Mouse (Mus musculus): ENCODE measurements around the gene Adamts6. TPM values are rescaled to one million over a fixed set of nuclear protein-coding genes. Genes with fewer than 3 reads are reported as not detected.

Adamts6 gene
- total and polyA plus RNA-seq, 3 experiments = 0.03 to 0.08 TPM; not detected in 1

DNA sequence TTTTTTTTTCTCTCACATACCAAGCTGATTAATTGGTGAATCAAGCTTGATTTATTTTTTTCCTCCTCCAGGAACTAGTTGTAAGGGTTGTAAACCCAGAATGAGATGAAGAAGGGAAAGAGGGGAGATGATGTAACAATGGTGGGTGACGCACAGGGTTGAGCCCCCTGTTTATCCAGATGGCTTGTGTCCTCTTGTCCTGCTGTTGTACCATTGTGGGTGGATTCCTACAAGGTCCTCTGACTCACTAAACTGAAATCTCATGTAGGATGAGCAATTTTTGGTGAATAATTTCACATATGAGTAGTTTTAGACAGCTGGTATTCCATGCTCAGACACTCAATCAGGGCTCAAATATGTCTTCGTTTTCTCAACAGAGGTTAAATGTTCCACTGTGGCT lies 233.9 kb downstream of the Adamts6 start:
- TF ChIP-seq ZKSCAN1 (IDR thresholded peaks at IDR 0.05; ENCODE audit: low read depth, low read length) (no peak), GABPA (IDR thresholded peaks at IDR 0.05; ENCODE audit: low read depth, low read length) (no peak), TBP (IDR thresholded peaks at IDR 0.05; ENCODE audit: low read depth, low read length) (no peak), CHD1 (IDR thresholded peaks at IDR 0.05; ENCODE audit: low read depth, low read length) (no peak), MYB (IDR thresholded peaks at IDR 0.05; ENCODE audit: low read depth, low read length) (no peak), UBTF (IDR thresholded peaks at IDR 0.05; ENCODE audit: borderline replicate concordance, insufficient read depth, low read depth, low read length) (no peak), JUND (IDR thresholded peaks at IDR 0.05; ENCODE audit: low read depth, low read length) (no peak), MYC (IDR thresholded peaks at IDR 0.05; ENCODE audit: low read depth, low read length) (no peak), SIN3A (IDR thresholded peaks at IDR 0.05; ENCODE audit: low read length) (no peak), MXI1 (IDR thresholded peaks at IDR 0.05; ENCODE audit: low read depth, low read length) (no peak), KAT2A (conservative IDR thresholded peaks at IDR 0.05; ENCODE audit: low read depth, low read length) (no peak), CTCF (IDR thresholded peaks at IDR 0.05 in 2 of 3, conservative IDR thresholded peaks at IDR 0.05 in 1 of 3; ENCODE audit: control insufficient read depth in 1 of 3, insufficient read depth in 1 of 3, low read depth in 2 of 3, low read length in 3 of 3, poor library complexity in 1 of 3, severe bottlenecking in 1 of 3) (no peak), MAX (IDR thresholded peaks at IDR 0.05; ENCODE audit: low read length) (no peak), ZC3H11A (IDR thresholded peaks at IDR 0.05; ENCODE audit: low read depth, low read length) (no peak), CHD2 (IDR thresholded peaks at IDR 0.05; ENCODE audit: low read length) (no peak), BHLHE40 (IDR thresholded peaks at IDR 0.05; ENCODE audit: borderline replicate concordance, low read depth, low read length) (no peak), MAZ (IDR thresholded peaks at IDR 0.05; ENCODE audit: low read depth, low read length) (no peak), POLR2AphosphoS5 (IDR thresholded peaks at IDR 0.05; ENCODE audit: borderline replicate concordance, low read depth, low read length) (no peak)
- H3K36me3 ChIP-seq (ENCODE audit: control insufficient read depth in 1 of 2, insufficient read depth in 2 of 2, low read length in 2 of 2) = no peaks in the 10 kb centered on the region
- H3K9ac ChIP-seq (ENCODE audit: control insufficient read depth, low read depth, low read length, poor library complexity, severe bottlenecking) = no peak overlapping the region
- no peaks in the 10 kb centered on the region for H3K27me3 ChIP-seq (ENCODE audit: control insufficient read depth in 1 of 2, insufficient read depth in 2 of 2, low read length in 2 of 2)
- DNase-seq (ENCODE audit: low read depth, low spot score) = no peak
- H3K27ac ChIP-seq (ENCODE audit: control insufficient read depth, low read depth, low read length) = no peak overlapping the region
- no peaks in the 10 kb centered on the region for H3K4me1 ChIP-seq (ENCODE audit: control insufficient read depth in 1 of 2, insufficient read depth in 2 of 2, low read length in 2 of 2)
- no peak overlapping the region for H3K4me3 ChIP-seq (ENCODE audit: control insufficient read depth in 1 of 2, insufficient read depth in 1 of 2, low read depth in 2 of 2, low read length in 2 of 2)
- H3K79me2 ChIP-seq (ENCODE audit: control insufficient read depth, insufficient read depth, low read length, poor library complexity) = no peaks in the 10 kb centered on the region
- H3K9me3 ChIP-seq (replicated peaks; ENCODE audit: insufficient read depth, low read length) = no peaks in the 10 kb centered on the region

DNA sequence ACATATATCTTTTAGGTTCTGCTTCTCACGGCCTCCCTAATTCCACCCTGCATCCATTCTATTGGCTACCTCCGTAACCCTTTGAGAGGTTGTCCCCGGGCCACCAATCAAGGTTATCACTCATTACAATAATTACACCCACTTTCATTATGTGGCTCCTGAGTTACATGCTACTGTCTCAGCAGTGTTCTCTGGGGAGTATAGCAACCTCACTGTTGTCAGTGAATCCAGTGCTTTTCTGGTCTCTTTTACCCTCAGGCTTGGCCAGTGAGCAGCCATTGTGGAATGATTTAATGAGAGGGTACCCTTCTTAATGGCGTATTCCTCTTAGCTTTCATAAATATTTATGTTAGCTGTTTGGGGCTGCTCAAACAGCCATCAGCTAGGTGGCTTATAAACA lies 238.0 kb downstream of the Adamts6 start:
- Histone ChIP-seq H3K27ac (ENCODE audit: control insufficient read depth, low read depth, low read length) (no peak overlapping the region), H3K27me3 (ENCODE audit: control insufficient read depth in 1 of 2, insufficient read depth in 2 of 2, low read length in 2 of 2) (no peaks in the 10 kb centered on the region)
- no peak for DNase-seq (ENCODE audit: low read depth, low spot score)

More for the DNA sequence above, 238.0 kb downstream of the Adamts6 start:
- no peak overlapping the region for H3K4me3 ChIP-seq (ENCODE audit: control insufficient read depth in 1 of 2, insufficient read depth in 1 of 2, low read depth in 2 of 2, low read length in 2 of 2)
- H3K4me1 ChIP-seq (ENCODE audit: control insufficient read depth in 1 of 2, insufficient read depth in 2 of 2, low read length in 2 of 2) = no peaks in the 10 kb centered on the region
- H3K36me3 ChIP-seq (ENCODE audit: control insufficient read depth in 1 of 2, insufficient read depth in 2 of 2, low read length in 2 of 2) = no peaks in the 10 kb centered on the region
- H3K79me2 ChIP-seq (ENCODE audit: control insufficient read depth, insufficient read depth, low read length, poor library complexity) = no peaks in the 10 kb centered on the region
- H3K9me3 ChIP-seq (replicated peaks; ENCODE audit: insufficient read depth, low read length) = no peaks in the 10 kb centered on the region
- no peak overlapping the region for H3K9ac ChIP-seq (ENCODE audit: control insufficient read depth, low read depth, low read length, poor library complexity, severe bottlenecking)
- no peak for TF ChIP-seq MEF2A (IDR thresholded peaks at IDR 0.05; ENCODE audit: extremely low read depth, insufficient replicate concordance, low read depth, low read length, poor library complexity, severe bottlenecking)

Measured in MEL (cell line).